Mouse (Mus musculus): Measurements from ENCODE around the gene Fgfrl1.

DNA sequence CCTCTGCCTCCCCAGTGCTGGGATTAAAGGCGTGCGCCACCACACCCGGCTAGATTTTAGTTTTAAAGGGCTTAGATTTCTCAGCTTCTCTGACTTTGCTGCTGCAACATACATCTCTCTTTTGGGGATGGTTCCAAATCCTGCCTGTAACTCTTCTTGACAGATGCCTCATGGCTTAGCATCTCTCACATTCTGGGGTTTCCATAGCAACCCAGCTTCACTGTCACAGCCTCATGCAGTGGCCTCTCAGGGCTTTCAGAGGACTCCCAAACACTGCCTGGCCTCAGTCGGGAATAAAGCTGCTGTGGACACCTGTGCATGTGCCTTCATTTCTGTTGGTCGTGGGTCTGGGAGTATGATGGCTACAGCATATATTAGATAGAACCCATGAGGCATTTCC is 3.1 kb upstream of the Fgfrl1 start:
- TF ChIP-seq GATA1 (IDR thresholded peaks at IDR 0.05; ENCODE audit: borderline replicate concordance, low read length): no peak
- TF ChIP-seq FLI1 (IDR thresholded peaks at IDR 0.05; ENCODE audit: low read length): no peak
